18 mouse cellular contexts compared by ENCODE assay signal in the genomic region with DNA sequence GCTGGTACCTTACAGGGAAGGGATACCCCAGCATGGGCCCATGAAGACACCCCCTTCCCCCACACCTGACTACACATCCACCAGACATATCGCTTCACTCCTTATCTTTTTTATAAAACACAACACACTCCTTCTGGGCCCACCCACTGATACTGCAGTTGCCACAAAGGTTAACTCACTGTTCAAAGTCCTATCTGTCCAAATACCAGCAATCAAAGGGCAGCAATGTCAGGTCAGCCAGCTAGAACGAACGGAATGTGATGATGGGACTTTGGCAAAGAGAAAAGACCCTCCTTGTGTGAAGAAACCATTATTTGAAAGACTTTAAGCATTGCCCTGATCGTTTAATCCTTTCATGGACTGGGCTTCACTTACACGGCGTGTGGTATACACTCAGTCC. TPM values are rescaled to one million over a fixed set of nuclear protein-coding genes. Genes with fewer than 3 reads are reported as not detected.
DNase-seq lines count a peak whose midpoint lies in the region; ATAC-seq and TF ChIP-seq lines count a peak whose summit lies in the region.
"Had no signal": no experiment of that assay in that cellular context is flagged by ENCODE, and none has a peak within 500 bp of the region (broad histone marks: within the 10 kb centered on the region; RNA-seq: fewer than 3 reads in every experiment).

No protein-coding gene starts in this region.

- 83% methylated on average over 6 of the region's 6 CpGs for WGBS in embryonic facial prominence, embryonic 13.5 days
- 44% methylated on average over 6 of the region's 6 CpGs for WGBS in liver, embryonic 12.5 days (ENCODE audit: insufficient replicate concordance)
- 40% methylated on average over 6 of the region's 6 CpGs for WGBS in stomach, embryonic 16.5 days

- H3K4me1 ChIP-seq in embryonic facial prominence, embryonic 13.5 days, result peaks cover 25% of the 10 kb centered on the region
- peaks cover 64% of the 10 kb centered on the region for H3K4me1 ChIP-seq in liver, embryonic 12.5 days
- H3K4me1 ChIP-seq in stomach, embryonic 16.5 days (ENCODE audit: control insufficient read depth, insufficient read depth, low read length), result peaks cover 26% of the 10 kb centered on the region; the same call in 1 of the 2 replicates

- no peak for ATAC-seq in embryonic facial prominence, embryonic 13.5 days (ENCODE audit: insufficient number of reproducible peaks, insufficient read depth, low FRiP score, low TSS enrichment, low read depth)
- peak; percentile 67 for ATAC-seq in liver, embryonic 12.5 days
- no peak for ATAC-seq in stomach, embryonic 16.5 days (ENCODE audit: insufficient read depth, low FRiP score)

- H3K9me3 ChIP-seq in embryonic facial prominence, embryonic 13.5 days, result no peaks in the 10 kb centered on the region
- H3K9me3 ChIP-seq in liver, embryonic 12.5 days (replicated peaks), result no peaks in the 10 kb centered on the region
- H3K9me3 ChIP-seq in stomach, embryonic 16.5 days (replicated peaks; ENCODE audit: control insufficient read depth, low read length), result no peaks in the 10 kb centered on the region
- H3K9me3 ChIP-seq: forebrain, embryonic 12.5 days; heart, embryonic 13.5 days; limb, embryonic 15.5 days had no signal

- no peak for DNase-seq in gastrocnemius, adult 2 months
- no peak for DNase-seq in gastrocnemius, postnatal 25 days
- no peak for DNase-seq in adrenal gland, postnatal 14 days
- no peak for DNase-seq in urinary bladder, postnatal 36 days (ENCODE audit: low spot score in 2 of 2)
- DNase-seq in gastrocnemius, postnatal 4 days (ENCODE audit: low spot score in 2 of 2), result no peak
- DNase-seq: adrenal gland, postnatal 10 days; cerebellum, adult 18-20 months; midbrain, embryonic 14.5 days; right cerebral cortex, adult 18-20 months; thymus, postnatal 25 days had no signal

- H3K27me3 ChIP-seq in embryonic facial prominence, embryonic 13.5 days, result no peaks in the 10 kb centered on the region
- no peaks in the 10 kb centered on the region for H3K27me3 ChIP-seq in liver, embryonic 12.5 days (replicated peaks)
- no peaks in the 10 kb centered on the region for H3K27me3 ChIP-seq in stomach, embryonic 16.5 days (ENCODE audit: control insufficient read depth, insufficient read depth, low read length)
- H3K27me3 ChIP-seq: CH12.LX; forebrain, embryonic 12.5 days; heart, embryonic 13.5 days; limb, embryonic 15.5 days had no signal

- no peak overlapping the region for H3K4me2 ChIP-seq in embryonic facial prominence, embryonic 13.5 days
- peak overlapping the region; percentile 20 for H3K4me2 ChIP-seq in liver, embryonic 12.5 days
- H3K4me2 ChIP-seq in stomach, embryonic 16.5 days (ENCODE audit: low read depth, low read length), result no peak overlapping the region
- H3K4me2 ChIP-seq: forebrain, embryonic 12.5 days; heart, embryonic 13.5 days; limb, embryonic 15.5 days had no signal

- intact Hi-C loops in gastrocnemius, adult 2 months (cut with DNase I), result no loop called here

- TF ChIP-seq CTCF in gastrocnemius, adult 2 months (IDR thresholded peaks at IDR 0.05), result no peak

- no peak overlapping the region for H3K4me3 ChIP-seq in gastrocnemius, adult 2 months
- no peak overlapping the region for H3K4me3 ChIP-seq in embryonic facial prominence, embryonic 13.5 days
- no peak overlapping the region for H3K4me3 ChIP-seq in liver, embryonic 12.5 days
- H3K4me3 ChIP-seq in stomach, embryonic 16.5 days (replicated peaks; ENCODE audit: low read length), result no peak overlapping the region
- H3K4me3 ChIP-seq: forebrain, embryonic 12.5 days; heart, embryonic 13.5 days; limb, embryonic 15.5 days had no signal

- no peaks in the 10 kb centered on the region for H3K36me3 ChIP-seq in embryonic facial prominence, embryonic 13.5 days
- no peaks in the 10 kb centered on the region for H3K36me3 ChIP-seq in liver, embryonic 12.5 days
- H3K36me3 ChIP-seq in stomach, embryonic 16.5 days (ENCODE audit: control insufficient read depth, insufficient read depth, low read length), result no peaks in the 10 kb centered on the region
- H3K36me3 ChIP-seq: forebrain, embryonic 12.5 days; heart, embryonic 13.5 days; limb, embryonic 15.5 days had no signal

- no peak overlapping the region for H3K9ac ChIP-seq in embryonic facial prominence, embryonic 13.5 days
- peak overlapping the region; percentile 9; the same call in 1 of the 2 replicates for H3K9ac ChIP-seq in liver, embryonic 12.5 days
- 0 out of 2 replicates have a peak overlapping the region, but pooled peaks have one; percentile 8 for H3K9ac ChIP-seq in stomach, embryonic 16.5 days (ENCODE audit: low read length)
- H3K9ac ChIP-seq: forebrain, embryonic 12.5 days; heart, embryonic 13.5 days; limb, embryonic 15.5 days had no signal

- peak overlapping the region; percentile 67; the same call in 1 of the 2 replicates for H3K27ac ChIP-seq in gastrocnemius, adult 2 months
- peak overlapping the region; percentile 69; the same call in 1 of the 2 replicates for H3K27ac ChIP-seq in embryonic facial prominence, embryonic 13.5 days
- peak overlapping the region; percentile 49 for H3K27ac ChIP-seq in liver, embryonic 12.5 days
- H3K27ac ChIP-seq in stomach, embryonic 16.5 days (ENCODE audit: low read length), result no peak overlapping the region
- H3K27ac ChIP-seq: forebrain, embryonic 12.5 days; heart, embryonic 13.5 days; limb, embryonic 15.5 days; macrophage had no signal

RNA-seq across cellular contexts. Expression of gene Selenof, which starts 42.3 kb away (rescaled TPM):
- 100 to 1,000 TPM; 115 to 122 TPM for total RNA-seq in gastrocnemius, adult 2 months (2021)
- 100 to 1,000 TPM; 106 to 122 TPM for total RNA-seq in gastrocnemius, postnatal 25 days (2021)
- 609 and 619 TPM in 2 replicates for polyA plus RNA-seq in embryonic facial prominence, embryonic 13.5 days (2015; fragmentation: Nextera tagmentation; extraction: Ambion mirVana)
- polyA plus RNA-seq in liver, embryonic 12.5 days (2016; fragmentation: Nextera tagmentation; extraction: Ambion mirVana), result 307 and 317 TPM in 2 replicates
- polyA plus RNA-seq in stomach, embryonic 16.5 days (2015; fragmentation: Nextera tagmentation; extraction: Ambion mirVana), result 610 and 622 TPM in 2 replicates
- total RNA-seq in adrenal gland, postnatal 14 days (2021), result 256 and 261 TPM in 2 replicates
- 100 to 1,000 TPM; 226 to 228 TPM for total RNA-seq in gastrocnemius, postnatal 4 days (2021)

RNA-seq across cellular contexts. Expression of gene Hs2st1, which starts 42.4 kb away (rescaled TPM):
- total RNA-seq in gastrocnemius, adult 2 months (2021), result 10 to 100 TPM; 12.8 to 14.8 TPM
- 10 to 100 TPM in 1 of 2 experiments, 1 to 10 TPM in 1; 9.5 to 11.5 TPM for total RNA-seq in gastrocnemius, postnatal 25 days (2021)
- polyA plus RNA-seq in embryonic facial prominence, embryonic 13.5 days (2015; fragmentation: Nextera tagmentation; extraction: Ambion mirVana), result 19.0 and 21.3 TPM in 2 replicates
- 6.0 and 6.3 TPM in 2 replicates for polyA plus RNA-seq in liver, embryonic 12.5 days (2016; fragmentation: Nextera tagmentation; extraction: Ambion mirVana)
- polyA plus RNA-seq in stomach, embryonic 16.5 days (2015; fragmentation: Nextera tagmentation; extraction: Ambion mirVana), result 8.2 and 10.5 TPM in 2 replicates
- total RNA-seq in adrenal gland, postnatal 14 days (2021), result 16.1 and 18.3 TPM in 2 replicates
- 10 to 100 TPM; 36.7 to 37.7 TPM for total RNA-seq in gastrocnemius, postnatal 4 days (2021)
